Mouse (Mus musculus): ENCODE measurements around the gene Dnmt1.

The Dnmt1 gene

GRCm38 (mm10) chr9:20976961-20977689, 17.4 kb upstream of the Dnmt1 start:
- DNase-seq (ENCODE audit: low spot score in 2 of 2): no peak

GRCm38 (mm10) chr9:20976216-20976960, 16.7 kb upstream of the Dnmt1 start, which contains the start of gene S1pr2:
S1pr2 (minus strand) TSS chr9:20976781.
- DNase-seq (ENCODE audit: low spot score in 2 of 2): peak; percentile 55 to 73

- DNase-seq (ENCODE audit: low spot score in 2 of 2): peak in 1 of 2 experiments; percentile 26
Measured at GRCm38 (mm10) chr9:20975431-20976215, 15.9 kb upstream of the Dnmt1 start.

- DNase-seq (ENCODE audit: low spot score in 2 of 2): no peak
Measured at GRCm38 (mm10) chr9:20973682-20974075, 14.0 kb upstream of the Dnmt1 start.

GRCm38 (mm10) chr9:20973001-20973681, 13.5 kb upstream of the Dnmt1 start:
- DNase-seq (ENCODE audit: low spot score in 2 of 2): no peak

GRCm38 (mm10) chr9:20972141-20972992, 12.7 kb upstream of the Dnmt1 start:
- no peak for DNase-seq (ENCODE audit: low spot score in 2 of 2)

GRCm38 (mm10) chr9:20971751-20972140, 12.1 kb upstream of the Dnmt1 start:
- DNase-seq (ENCODE audit: low spot score in 2 of 2): no peak

GRCm38 (mm10) chr9:20966747-20967146, 7.1 kb upstream of the Dnmt1 start:
- DNase-seq (ENCODE audit: low spot score in 2 of 2): no peak

GRCm38 (mm10) chr9:20966008-20966407, 6.3 kb upstream of the Dnmt1 start:
- DNase-seq (ENCODE audit: low spot score in 2 of 2): no peak

- DNase-seq (ENCODE audit: low spot score in 2 of 2): no peak
Measured at GRCm38 (mm10) chr9:20965606-20966005, 5.9 kb upstream of the Dnmt1 start.

GRCm38 (mm10) chr9:20961557-20961956, 1.9 kb upstream of the Dnmt1 start:
- DNase-seq (ENCODE audit: low spot score in 2 of 2): no peak

GRCm38 (mm10) chr9:20956989-20957388, 2.7 kb downstream of the Dnmt1 start:
- no peak for DNase-seq (ENCODE audit: low spot score in 2 of 2)

GRCm38 (mm10) chr9:20952520-20953227, 7.0 kb downstream of the Dnmt1 start:
- DNase-seq (ENCODE audit: low spot score in 2 of 2): peak; percentile 90 to 95

- DNase-seq (ENCODE audit: low spot score in 2 of 2): no peak
Measured at GRCm38 (mm10) chr9:20951966-20952519, 7.6 kb downstream of the Dnmt1 start.

GRCm38 (mm10) chr9:20951441-20951840, 8.2 kb downstream of the Dnmt1 start:
- peak; percentile 22 to 32 for DNase-seq (ENCODE audit: low spot score in 2 of 2)

GRCm38 (mm10) chr9:20950419-20950818, 9.3 kb downstream of the Dnmt1 start:
- no peak for DNase-seq (ENCODE audit: low spot score in 2 of 2)

- no peak for DNase-seq (ENCODE audit: low spot score in 2 of 2)
Measured at GRCm38 (mm10) chr9:20946066-20946880, 13.4 kb downstream of the Dnmt1 start.

GRCm38 (mm10) chr9:20944697-20945370, 14.9 kb downstream of the Dnmt1 start:
- no peak for DNase-seq (ENCODE audit: low spot score in 2 of 2)

Measured in spleen, postnatal 10 days (tissue).